ENCODE assay signal across 1 mouse cellular context in genomic region chr11:94939280-94939679, GRCm38 (mm10).
TF ChIP-seq lines count a peak whose summit lies in the region.

No protein-coding gene starts in this region.

TF ChIP-seq in myocyte, 11 proteins besides CTCF, POLR2A, EP300 and RAD21:
- no peak for TF ChIP-seq SRF (IDR thresholded peaks at IDR 0.05; ENCODE audit: control insufficient read depth, insufficient read length, low read depth)
- TF ChIP-seq USF1 (IDR thresholded peaks at IDR 0.05; ENCODE audit: low read depth): no peak
- no peak for TF ChIP-seq MYOD1 (IDR thresholded peaks at IDR 0.05; ENCODE audit: control insufficient read depth in 1 of 3, insufficient read length in 2 of 3, low read depth in 2 of 3)
- no peak for TF ChIP-seq POLR2AphosphoS2 (IDR thresholded peaks at IDR 0.05; ENCODE audit: insufficient read length, low read depth)
- TF ChIP-seq REST (IDR thresholded peaks at IDR 0.05; ENCODE audit: insufficient read depth, insufficient read length): no peak
- TF ChIP-seq E2F4 (IDR thresholded peaks at IDR 0.05; ENCODE audit: insufficient read depth): no peak
- TF ChIP-seq TCF3 (IDR thresholded peaks at IDR 0.05; ENCODE audit: insufficient read length, low read depth): no peak
- TF ChIP-seq MAX (IDR thresholded peaks at IDR 0.05; ENCODE audit: low read depth): no peak
- no peak for TF ChIP-seq TCF12 (IDR thresholded peaks at IDR 0.05; ENCODE audit: insufficient read depth, poor library complexity, severe bottlenecking)
- no peak for TF ChIP-seq CEBPB (IDR thresholded peaks at IDR 0.05; ENCODE audit: insufficient read depth, poor library complexity, severe bottlenecking)
- TF ChIP-seq MYOG (IDR thresholded peaks at IDR 0.05; ENCODE audit: control insufficient read depth in 1 of 3, insufficient read depth in 1 of 3, insufficient read length in 2 of 3, low read depth in 2 of 3): no peak
